Mouse (Mus musculus) spleen, adult 2 months (tissue): ENCODE measurements around the gene Tob2.

Source experiments
- CTCF ChIP-seq: fragments of 200-500 bp; IDR thresholded peaks from 2 replicates; pipeline ENCODE4 v1.5.1; 2011; ENCODE audit warnings: mild to moderate bottlenecking, inconsistent platforms; ENCODE audit not compliant: insufficient read depth, insufficient read length, insufficient replicate concordance; ENCODE audit errors: extremely low read depth
- POLR2A ChIP-seq: fragments of 200-500 bp; IDR thresholded peaks from 2 replicates; pipeline ENCODE4 v1.6.1; 2011; ENCODE audit warnings: low read depth, low read length, inconsistent platforms

DNA sequence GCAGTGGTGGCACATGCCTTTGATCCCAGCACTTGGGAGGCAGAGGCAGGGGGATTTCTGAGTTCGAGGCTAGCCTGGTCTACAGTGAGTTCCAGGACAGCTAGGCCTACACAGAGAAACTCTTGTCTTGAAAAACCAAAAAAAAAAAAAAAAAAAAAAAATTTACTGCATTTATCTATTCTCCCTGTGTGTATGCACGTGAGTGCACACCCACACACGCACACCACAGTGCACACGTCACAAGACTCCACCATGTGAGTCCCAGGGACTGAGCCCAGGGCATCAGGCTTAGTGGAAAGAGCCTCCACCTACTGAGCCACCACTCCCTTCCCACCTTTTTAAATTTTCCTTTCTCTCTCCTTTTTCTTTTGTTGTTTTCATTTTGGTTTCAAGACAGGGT, 28.1 kb downstream of the Tob2 start:
- TF ChIP-seq CTCF (no peak), POLR2A (no peak)
